Mouse (Mus musculus): Measurements from ENCODE around the gene Rrp9.

Rrp9 gene

DNA sequence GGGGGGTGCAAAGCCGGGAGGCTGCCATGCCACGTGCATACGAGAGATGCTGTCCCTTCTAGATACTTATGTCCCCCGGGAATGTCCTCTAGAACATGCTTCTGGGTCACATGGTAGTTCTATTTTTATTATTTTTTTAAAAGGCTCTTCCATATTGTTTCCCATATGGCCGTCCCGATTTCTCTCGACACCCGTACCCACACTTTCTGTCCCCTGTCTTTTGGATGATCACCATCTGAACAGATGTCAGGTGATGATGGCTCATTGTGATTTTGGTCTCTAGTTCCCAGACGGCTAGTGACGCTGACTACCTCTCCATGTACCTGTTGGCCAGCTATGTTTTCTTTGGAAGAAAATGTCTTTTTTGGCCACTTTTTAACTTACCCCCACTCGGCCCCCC is 59.2 kb downstream of the Rrp9 start:
- no peak for DNase-seq

Data from kidney, adult 11 months (tissue).